Mouse (Mus musculus): ENCODE results near the gene Med20.

DNA sequence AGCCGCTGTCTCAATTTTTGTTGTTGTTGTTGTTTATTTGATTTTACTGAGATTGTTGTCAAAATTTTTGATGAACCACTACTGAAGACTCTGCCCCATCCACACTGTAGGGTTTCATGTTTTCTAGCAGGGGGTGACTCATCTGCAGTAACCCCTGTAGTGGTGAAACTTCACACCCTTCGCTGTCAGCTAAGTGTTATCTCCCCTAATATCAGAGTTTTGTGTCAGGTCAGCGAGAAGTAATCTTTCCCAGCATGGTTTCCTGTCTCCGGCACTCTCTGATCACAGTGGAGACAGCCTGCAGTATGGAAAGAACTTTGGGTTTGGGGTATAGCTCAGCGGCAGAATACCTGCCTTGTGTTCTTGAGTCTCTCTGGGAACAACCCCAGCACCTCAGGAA lies 46.8 kb upstream of the Med20 start:
- TF ChIP-seq CTCF (IDR thresholded peaks at IDR 0.05; ENCODE audit: low read depth): no peak
- TF ChIP-seq EP300 (optimal IDR thresholded peaks at IDR 0.05): no peak
